Mouse (Mus musculus) hindlimb bud, embryonic 11.5 days (tissue): Measurements from ENCODE around the gene Sez6.
A peak's percentile ranks its signal among the peaks of the same experiment; 100 is the strongest.

Source experiments
- DNase-seq: peaks from one replicate; pipeline ENCODE4 v3.0.0-alpha.2; 2012; ENCODE audit warnings: low read depth, low spot score; ENCODE audit errors: extremely low spot score

Gene Sez6

DNA sequence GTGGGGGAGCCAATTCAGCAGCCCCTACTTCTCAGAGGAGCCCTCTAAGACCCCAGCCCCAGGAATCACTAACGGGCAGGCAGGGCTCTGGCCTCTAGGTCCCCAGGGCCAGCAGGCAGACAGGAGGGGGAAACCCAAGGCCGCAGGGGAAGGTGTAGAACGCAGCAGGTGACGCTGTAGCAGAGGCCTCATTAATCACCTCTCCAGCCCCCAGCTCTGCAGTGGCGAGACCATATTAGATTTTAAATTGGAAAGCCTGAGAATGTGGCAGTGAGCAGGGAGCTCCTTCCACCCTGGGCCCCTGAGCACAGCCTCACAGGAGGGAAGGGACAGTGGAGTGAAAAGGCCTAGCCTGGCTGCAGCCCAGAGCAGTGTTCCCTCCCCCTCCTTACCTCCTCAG lies 11.6 kb downstream of the Sez6 start:
- no peak for DNase-seq

DNA sequence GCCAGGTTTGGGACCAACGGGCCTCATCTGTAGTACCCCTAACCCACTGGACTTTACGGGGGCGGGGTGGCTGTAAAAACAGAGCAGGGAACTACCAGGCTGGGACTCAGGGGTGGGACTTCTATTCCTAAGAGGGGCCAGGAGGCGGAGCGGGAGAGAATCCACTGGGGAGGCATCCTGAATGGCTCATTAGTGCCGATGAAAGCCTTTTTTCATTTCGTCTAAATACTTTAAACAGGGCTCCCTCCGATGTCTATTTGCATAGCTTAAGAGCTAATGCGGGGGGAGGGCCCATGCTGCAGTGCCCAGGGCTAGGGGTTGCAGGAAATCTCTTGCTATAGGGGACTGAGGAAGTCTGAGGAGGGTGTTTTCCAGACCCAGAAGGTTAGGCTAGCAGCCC lies 17.3 kb downstream of the Sez6 start:
- no peak for DNase-seq

DNA sequence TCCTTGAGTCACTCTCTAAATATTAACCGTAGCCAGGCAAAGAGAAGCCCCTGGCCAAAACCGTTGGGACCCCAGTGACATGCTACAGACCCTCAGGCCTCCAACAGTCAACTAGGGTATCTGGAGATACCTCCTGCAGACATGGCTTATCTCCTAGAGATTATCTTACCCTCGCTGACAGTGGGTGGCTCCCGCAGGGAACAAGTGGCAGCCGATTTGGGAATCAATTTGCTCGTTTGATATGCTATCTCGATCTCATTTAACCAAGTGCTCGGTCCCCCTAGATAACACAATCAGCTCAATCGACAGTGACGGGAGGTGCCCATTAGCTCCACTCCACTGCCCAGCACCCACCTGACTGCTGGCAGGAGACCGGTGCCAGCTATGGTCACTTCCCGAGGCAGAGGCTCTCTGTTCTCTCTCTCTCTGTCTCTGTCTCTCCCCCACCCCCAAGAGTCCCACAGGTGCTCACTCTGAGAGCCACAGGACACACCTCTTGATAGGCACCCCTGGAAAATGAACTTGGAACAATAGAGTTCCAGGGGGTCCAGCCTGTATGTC lies 19.6 kb downstream of the Sez6 start:
- DNase-seq, result no peak

DNA sequence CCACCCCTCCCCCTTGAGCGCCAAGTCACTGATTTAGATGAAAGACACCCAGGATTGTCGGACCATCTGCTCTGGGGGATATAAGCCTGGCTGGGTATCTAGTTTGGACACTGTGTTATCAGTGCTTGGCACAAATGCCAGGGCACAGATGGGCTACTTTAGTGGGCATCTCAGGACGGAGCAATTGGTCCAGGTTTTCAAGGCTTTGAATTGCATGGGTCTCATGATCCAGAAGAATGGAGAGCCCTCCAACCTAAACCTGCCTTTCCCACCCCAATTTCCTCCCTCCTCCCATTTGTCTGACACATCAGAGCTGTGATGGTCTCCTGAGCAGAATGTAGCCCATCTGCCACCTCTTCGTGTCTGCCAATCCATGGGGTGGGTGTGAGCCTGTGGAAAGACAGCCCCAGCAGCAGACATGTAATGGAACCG lies 20.2 kb downstream of the Sez6 start:
- DNase-seq, result no peak

DNA sequence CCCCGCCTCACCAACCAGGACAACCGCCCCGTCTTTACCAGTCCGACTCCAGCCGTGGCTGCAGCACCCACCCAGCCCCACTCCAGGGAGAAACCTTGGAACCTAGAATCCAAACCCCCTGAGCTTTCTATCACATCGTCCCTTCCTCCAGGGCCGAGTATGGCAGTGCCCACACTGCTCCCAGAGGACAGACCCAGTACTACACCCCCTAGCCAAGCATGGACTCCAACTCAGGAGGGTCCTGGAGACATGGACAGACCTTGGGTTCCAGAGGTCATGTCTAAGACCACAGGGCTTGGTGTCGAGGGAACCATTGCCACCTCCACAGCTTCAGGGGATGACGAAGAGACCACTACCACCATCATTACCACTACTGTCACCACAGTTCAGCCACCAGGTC lies 23.1 kb downstream of the Sez6 start:
- no peak for DNase-seq

DNA sequence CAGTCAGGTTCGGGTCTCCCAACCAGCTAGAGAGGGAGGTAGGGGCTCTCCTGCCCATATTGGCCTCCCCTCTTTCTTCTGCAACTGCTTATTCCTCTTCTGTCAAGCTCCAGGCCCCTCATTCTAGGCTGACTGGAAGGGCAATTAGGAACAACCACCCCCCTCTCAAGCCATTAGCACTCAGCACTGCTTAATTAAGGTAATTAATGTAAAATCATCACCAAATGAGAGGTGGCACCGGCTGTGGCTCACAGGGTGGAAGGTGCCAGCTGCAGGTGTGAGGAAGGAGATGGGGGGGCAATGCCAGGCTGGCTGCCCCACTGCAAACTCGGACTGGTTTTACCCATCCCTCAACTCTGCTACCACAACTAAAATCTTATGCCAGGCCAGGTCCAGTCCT lies 25.8 kb downstream of the Sez6 start:
- DNase-seq, result no peak

DNA sequence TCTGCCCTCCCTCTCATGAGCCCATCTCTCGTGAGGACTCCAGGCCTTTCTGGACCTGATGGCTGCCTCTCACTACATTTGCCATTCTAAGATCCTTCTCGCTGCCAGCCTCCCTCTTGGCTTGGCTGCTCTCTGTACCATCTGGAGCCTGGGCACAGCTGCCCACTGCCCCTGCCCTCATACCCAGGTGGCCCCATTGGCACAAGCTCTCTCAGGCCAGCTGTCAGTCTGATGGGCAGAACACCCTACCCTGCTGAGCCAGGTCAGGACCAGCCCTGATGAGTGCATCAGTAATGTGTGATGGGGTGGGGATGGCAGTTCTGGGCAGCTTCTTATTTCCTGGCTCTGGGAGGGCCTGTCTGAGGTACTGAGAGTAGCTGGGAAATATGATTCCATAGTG lies 27.7 kb downstream of the Sez6 start:
- DNase-seq, result no peak

DNA sequence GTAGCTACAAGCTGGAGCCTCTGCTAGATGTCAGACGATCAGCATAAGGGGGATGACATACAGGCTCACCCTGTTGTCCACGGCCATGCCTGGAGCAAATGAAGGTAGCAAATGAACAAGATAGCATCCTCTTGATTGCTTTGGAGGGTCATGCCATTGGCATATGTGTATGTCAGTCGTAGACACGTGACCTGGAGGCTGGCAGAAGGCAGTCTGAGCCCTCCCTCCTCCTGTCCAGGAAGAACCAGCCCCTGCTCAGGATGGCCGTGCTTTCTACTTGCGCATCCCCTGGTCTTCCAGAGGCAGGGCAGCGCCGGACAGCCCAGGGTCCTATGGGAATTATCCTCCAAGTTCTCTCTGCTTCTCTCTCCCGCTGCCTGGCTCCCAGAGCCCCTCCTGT lies 28.3 kb downstream of the Sez6 start:
- no peak for DNase-seq

DNA sequence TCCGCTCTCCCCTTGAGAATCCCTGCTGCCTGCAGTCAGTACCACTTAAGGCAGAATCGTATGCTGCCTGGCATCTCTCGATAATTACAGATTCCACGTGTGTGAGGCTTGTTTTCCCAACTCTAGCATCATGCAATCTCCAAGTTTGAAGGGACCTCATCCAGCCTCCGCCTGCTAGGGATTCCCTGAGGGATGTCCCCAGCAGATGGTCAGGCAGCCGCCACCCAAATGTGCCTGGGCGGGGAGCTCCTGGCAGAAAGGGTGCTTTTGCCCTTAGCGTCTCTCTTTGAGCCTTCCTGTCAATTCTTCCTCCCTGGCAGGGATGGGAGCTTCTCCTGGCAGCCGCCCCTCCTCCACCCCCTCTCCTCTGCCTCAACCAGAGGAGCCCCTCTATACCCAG lies 29.6 kb downstream of the Sez6 start:
- no peak for DNase-seq

DNA sequence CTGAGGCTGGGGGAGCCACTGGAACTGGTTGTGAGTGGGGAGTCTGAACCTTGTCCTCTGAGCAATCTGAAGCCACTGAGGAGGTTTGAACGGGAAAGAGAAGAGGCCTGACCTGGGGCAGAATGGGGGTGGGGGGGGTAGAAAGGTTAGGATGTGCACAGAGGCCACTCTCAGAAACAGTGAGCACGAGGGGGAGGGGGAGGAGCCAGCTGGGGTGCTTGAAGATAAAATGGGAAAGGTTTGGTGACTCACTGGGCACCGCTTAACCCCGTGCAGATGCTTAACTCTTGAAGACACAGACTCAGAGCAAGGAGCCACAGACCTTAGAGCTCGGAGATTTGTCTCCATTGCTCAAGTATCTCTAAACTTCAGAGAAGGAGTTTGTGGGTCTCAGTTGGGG lies 30.3 kb downstream of the Sez6 start:
- no peak for DNase-seq

DNA sequence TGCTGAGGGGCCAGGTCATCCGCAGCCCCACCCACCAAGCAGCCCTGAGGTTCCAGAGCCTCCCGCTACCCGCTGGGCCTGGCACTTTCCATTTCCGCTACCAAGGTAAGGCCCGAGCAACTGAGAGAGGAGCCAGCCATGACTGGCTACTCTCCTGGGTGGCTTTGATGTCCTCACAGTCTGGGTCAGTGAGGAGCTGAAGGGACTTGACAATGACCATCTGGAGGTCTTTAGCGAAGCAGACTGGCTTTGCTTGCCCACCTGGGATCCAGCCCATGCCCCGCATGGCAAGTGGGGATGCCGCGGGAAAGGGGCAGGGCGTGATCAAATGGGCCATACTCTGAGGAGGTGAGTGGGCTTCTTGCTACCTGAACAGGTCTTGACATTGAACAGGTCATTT lies 32.3 kb downstream of the Sez6 start:
- no peak for DNase-seq

DNA sequence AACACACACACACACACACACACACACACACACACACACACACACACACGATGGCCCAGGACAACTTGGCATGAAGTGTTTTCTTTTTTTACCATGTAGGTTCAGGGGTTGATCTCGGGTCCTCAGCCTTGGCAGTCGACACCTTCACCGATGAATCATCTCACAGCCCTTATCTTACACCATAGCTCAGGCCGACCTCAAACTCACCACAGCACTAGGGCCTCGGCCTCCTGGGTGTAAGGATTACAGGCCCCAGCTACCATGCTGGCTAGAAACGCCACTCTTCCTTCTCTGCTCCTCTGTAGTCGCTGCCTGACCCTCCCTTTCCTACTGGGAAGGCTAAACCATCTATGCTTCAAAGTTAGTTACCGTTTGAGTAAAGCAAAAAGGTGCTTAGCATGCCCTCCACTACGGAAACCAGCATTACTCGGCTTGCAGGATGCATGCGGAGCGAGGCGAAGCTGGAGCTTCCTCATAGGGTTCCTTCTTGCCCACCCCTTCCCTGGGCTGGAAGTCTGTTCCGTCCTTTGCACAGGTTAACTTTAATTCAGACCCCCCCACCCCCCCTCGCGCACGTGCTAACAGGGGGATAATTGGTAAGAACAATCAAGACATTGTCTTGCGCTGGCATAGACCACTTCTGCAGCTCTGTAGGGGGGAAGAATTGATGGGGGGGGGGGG lies 34.0 kb downstream of the Sez6 start:
- DNase-seq, result no peak

DNA sequence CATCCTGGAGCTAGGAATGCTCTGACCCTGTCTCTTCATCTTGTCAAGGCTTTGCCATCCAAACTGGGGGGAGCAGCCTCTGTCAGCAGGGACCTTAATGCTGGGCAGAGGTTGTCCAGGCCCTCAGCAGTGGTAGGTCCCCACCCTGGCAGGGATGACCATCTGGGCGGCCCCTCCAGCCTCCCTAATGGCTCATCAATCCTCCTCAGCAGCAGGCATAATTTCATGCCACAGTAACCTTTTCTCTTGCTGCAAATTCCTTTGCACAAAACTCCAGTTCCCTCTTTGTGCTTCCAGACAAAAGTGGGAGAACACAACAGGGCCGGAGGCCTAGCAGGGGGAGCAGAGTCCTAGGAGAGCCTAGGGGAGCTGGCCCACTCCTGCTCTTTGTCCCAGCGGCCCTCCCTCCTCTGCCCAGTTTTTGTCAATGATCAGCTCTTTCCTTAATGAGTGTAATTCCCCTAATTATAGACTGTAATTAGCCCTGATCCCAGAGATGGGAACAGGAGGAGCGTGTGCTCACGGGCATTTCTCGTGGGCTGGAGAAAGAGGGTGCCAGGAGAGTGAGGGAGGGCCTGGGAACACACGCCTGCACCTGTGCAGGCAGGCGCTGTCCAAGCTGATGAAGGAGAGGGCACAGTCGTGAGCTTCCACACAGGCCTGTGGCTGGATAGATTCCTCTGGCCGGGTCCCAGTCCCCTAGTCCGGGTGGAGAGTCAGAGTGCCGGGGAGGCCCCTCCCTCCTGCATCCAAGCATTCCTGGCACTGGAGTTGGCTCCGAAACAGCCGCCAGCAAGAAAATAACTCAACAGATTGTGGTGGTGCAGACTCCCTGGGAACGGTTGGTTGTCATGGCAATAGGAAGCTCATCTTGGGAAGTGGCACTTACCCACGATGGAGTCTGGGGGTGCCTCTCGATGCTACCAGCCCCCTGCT lies 34.8 kb downstream of the Sez6 start:
- no peak for DNase-seq

DNA sequence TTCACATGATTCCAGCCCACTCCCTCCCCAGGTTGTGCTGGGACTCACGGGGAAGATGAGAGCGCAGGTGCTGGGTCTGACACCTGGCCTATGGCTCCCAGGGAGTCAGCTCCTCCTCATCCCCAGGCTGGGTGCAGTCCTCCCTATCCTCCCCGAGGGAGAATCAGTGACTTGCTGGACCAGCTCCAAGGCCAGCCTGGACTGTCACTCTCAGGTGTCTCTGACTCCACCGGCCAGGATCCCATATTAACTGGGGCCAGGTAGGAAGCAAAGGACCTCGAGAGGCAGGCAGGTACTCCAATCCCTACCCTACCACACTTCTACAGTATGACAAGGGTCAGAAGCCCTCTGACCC lies 35.4 kb downstream of the Sez6 start:
- no peak for DNase-seq

DNA sequence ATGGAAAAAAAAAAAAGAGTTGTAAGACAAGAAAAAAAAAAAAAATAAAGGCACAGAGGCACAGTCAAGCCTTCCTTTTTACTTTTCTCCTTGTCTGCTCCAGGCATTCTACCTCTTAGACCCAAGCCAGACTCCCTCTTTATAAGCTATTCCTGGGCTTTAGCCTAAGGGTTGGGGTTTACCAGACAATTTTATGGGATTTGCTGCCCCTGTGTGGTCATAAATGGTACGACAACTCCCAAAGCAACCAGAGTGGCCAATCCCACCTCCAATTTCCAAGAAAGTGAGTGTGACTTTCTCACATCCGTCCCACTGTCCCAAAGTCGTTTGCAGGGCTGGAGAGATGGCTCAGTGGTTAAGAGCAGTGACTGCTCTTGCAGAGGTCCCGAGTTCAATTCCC lies 36.5 kb downstream of the Sez6 start:
- DNase-seq, result peak; percentile 58

DNA sequence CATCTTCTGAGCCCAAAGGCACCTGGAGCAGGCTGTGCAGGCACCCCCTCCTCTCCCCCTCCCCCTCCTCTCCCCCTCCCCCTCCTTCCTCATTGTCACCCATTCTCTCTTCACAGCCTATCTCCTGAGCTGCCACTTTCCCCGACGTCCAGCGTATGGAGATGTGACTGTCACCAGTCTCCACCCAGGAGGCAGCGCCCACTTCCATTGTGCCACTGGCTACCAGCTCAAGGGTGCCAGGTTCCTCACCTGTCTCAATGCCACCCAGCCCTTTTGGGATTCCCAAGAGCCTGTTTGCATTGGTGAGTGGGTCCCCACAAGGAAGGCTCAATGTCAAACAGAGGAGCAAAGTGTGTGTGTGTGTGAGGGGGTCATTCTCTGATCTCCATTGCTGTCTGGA lies 38.2 kb downstream of the Sez6 start:
- DNase-seq, result no peak

DNA sequence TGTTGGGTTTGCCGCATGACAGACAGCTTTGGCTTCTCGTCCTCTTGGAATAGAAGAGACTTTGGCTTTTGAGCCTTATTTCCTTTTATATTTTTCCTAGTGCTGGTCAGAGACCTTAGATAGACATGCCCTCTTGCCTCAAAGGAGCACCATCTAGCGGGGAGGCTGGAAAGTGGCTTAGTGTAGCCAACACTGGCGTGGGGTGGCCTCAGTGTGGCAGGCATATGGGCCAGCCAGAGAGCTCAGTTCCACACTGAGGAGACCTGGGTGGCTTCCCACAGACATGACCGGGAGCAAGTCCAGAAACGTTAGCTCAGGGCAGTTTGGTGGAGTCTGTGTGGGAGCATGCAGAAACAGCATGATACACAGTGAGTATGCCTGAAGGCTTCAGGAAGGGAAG lies 40.1 kb downstream of the Sez6 start:
- DNase-seq, result no peak

DNA sequence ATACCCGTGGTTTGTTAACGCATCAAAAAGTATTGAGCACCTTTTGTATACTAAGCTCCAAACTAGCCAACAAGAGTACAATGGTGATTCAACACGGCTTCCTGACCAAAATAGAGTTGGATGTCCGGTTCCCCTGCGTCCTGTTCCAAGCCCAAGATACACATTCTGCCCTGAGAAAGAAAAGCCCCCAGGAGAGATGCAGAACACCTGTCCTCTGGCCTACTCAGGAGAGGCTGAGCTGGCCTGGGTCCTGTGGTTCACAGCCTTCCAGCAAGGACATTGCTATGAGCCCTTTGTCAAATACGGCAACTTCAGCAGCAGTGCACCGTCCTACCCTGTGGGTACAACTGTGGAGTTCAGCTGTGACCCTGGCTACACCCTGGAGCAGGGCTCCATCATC lies 42.9 kb downstream of the Sez6 start:
- DNase-seq, result no peak

DNA sequence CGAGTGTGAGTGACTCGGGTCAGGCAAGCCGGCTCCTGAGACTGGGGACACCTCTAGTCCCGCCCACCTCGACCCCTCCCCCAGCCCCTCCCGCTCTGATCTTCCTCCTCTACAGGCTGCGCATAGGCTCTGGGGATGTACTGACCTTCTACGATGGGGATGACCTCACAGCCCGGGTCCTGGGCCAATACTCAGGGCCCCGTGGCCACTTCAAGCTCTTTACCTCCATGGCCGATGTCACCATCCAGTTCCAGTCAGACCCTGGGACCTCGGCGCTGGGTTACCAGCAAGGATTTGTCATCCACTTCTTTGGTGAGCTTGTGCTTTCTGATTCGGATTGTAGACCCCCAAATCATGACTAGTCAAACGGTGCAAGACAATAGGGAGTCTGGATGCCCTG lies 43.7 kb downstream of the Sez6 start:
- DNase-seq, result no peak

DNA sequence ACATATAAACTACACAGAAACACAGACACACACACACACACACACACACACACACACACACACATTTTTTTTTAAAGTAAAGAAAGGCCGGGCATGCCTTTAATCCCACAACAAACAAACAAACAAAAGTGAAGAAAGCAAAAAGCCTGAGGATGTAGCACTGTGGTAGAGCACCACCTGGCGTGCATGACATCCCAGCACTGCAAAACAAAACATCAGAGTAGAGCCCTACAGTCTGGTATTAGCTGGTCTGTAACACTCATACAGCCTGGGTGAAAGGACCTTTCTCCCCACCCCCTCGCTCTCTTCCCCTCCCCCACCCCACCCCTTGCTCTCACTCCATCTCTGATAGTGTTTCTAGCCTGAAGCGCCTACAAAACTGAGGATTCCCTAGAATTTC lies 45.3 kb downstream of the Sez6 start:
- no peak for DNase-seq

DNA sequence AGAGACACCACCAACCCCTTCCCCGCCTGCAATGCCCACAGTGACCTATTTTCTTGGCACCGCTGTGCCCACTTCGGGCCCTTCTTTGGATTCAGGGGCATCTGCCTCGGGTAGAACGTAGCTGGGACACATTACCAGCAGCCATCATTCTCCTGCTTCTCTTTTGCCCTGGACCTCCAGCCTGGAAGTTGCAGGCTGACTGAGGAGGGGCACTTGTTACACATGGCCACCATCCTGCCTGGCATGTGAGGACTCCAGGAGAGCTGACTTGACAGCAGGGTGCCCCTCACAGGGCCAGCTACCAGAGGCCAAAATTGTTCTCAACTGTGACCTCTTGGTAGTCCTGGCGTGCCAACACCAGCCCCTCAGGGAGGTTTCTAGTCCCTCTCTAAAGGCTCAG lies 47.6 kb downstream of the Sez6 start:
- DNase-seq, result no peak

DNA sequence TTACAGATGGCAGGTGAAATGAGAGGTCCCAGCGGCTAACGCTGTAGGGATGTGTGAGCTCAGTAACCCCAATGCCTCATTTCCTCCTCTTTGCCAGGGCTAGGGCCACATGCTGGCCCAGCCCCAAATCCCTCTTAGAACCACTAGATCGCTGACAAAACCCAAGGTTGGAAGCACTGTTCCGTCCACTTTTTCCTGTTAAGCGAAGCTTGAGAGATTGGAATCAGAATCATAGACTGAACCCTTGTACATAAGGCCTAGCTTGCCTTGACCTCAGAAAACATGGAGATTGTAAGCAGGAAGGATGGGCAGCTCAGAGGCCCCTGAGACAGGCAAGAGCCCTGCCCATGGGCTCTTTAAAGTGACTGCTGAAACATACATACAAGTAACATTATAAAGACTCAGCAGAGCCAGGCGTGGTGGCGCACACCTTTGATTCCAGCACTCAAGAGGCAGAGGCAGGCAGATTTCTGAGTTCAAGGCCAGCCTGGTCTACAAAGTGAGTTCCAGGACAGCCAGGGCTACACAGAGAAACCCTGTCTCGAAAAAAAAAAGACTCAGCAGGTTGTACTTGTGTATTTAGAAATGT lies 48.7 kb downstream of the Sez6 start:
- DNase-seq, result no peak
